Mouse (Mus musculus) kidney, adult 11 months (tissue): ENCODE results near the gene Heatr5a.

Experiments
- DNase-seq: peaks from one replicate; pipeline ENCODE4 v3.0.0; 2022

Gene Heatr5a

GRCm38 (mm10) chr12:51843576-51844520 is 127.3 kb downstream of the Heatr5a start:
- DNase-seq: no peak

- DNase-seq: no peak
Measured at GRCm38 (mm10) chr12:51842081-51842864, 128.8 kb downstream of the Heatr5a start.

- no peak for DNase-seq
Measured at GRCm38 (mm10) chr12:51839856-51840255, 131.3 kb downstream of the Heatr5a start.

- DNase-seq: no peak
Measured at GRCm38 (mm10) chr12:51835219-51835618, 135.9 kb downstream of the Heatr5a start.

GRCm38 (mm10) chr12:51831931-51832330 is 139.2 kb downstream of the Heatr5a start:
- DNase-seq: no peak

GRCm38 (mm10) chr12:51831296-51831695 is 139.8 kb downstream of the Heatr5a start:
- DNase-seq: no peak

- no peak for DNase-seq
Measured at GRCm38 (mm10) chr12:51830671-51831070, 140.4 kb downstream of the Heatr5a start.

- no peak for DNase-seq
Measured at GRCm38 (mm10) chr12:51830077-51830402, 141.1 kb downstream of the Heatr5a start.

GRCm38 (mm10) chr12:51829290-51830076 is 141.6 kb downstream of the Heatr5a start, which contains the start of gene Hectd1:
Gene Hectd1 (minus strand): TSS chr12:51829536.
- peak; percentile 82 for DNase-seq

- peak; percentile 46 for DNase-seq
Measured at GRCm38 (mm10) chr12:51828716-51829289, 142.3 kb downstream of the Heatr5a start.

GRCm38 (mm10) chr12:51827958-51828650 is 143.0 kb downstream of the Heatr5a start:
- no peak for DNase-seq
